Mouse (Mus musculus) embryonic facial prominence, embryonic 12.5 days (tissue): Measurements from ENCODE around the gene Gm49387. TPM values are rescaled to one million over a fixed set of nuclear protein-coding genes. Genes with fewer than 3 reads are reported as not detected.
A peak's percentile ranks its signal among the peaks of the same experiment; 100 is the strongest.

Experiments
- ATAC-seq: fragments of 200-750 bp; cut with Nextera tagmentation; 2 replicates; pipeline ENCODE4 v1.8.0; 2017; ENCODE audit not compliant: insufficient number of reproducible peaks, insufficient read depth, low FRiP score, low TSS enrichment
- H3K27ac ChIP-seq: fragments of 300-500 bp; sonication (generic); 2 replicates; pipeline ENCODE4 v1.5.1; 2016; ENCODE audit warnings: mild to moderate bottlenecking
- H3K27me3 ChIP-seq: fragments of 300-500 bp; sonication (generic); 2 replicates; pipeline ENCODE4 v1.6.1; 2016; ENCODE audit warnings: mild to moderate bottlenecking, moderate library complexity
- H3K36me3 ChIP-seq: fragments of 300-500 bp; sonication (generic); 2 replicates; pipeline ENCODE4 v1.6.1; 2016; ENCODE audit warnings: mild to moderate bottlenecking
- H3K4me1 ChIP-seq: fragments of 300-500 bp; sonication (generic); 2 replicates; pipeline ENCODE4 v1.6.1; 2016
- H3K4me2 ChIP-seq: fragments of 300-500 bp; sonication (generic); replicated peaks from 2 replicates; pipeline ENCODE4 v1.6.1; 2016; ENCODE audit warnings: mild to moderate bottlenecking, moderate library complexity
- H3K4me3 ChIP-seq: fragments of 300-500 bp; sonication (generic); 2 replicates; pipeline ENCODE4 v1.5.1; 2016; ENCODE audit warnings: mild to moderate bottlenecking
- H3K9ac ChIP-seq: fragments of 300-500 bp; sonication (generic); 2 replicates; pipeline ENCODE4 v1.6.1; 2016; ENCODE audit warnings: mild to moderate bottlenecking, moderate library complexity
- H3K9me3 ChIP-seq: fragments of 300-500 bp; sonication (generic); 2 replicates; pipeline ENCODE4 v1.6.1; 2016; ENCODE audit warnings: mild to moderate bottlenecking, moderate library complexity
- WGBS: fragments of 180-500 bp; shearing (Covaris S2); methylation state at CpG from one replicate; pipeline ENCODE4 v1.1.7; 2016; 5-methylcytosine and 5-hydroxymethylcytosine counted together
- polyA plus RNA-seq: library from polyadenylated mRNA; unstranded; fragments of >200 nt; fragmentation: Nextera tagmentation; extraction: Ambion mirVana; gene quantifications from 2 replicates; pipeline ENCODE4 v1.2.1, GENCODE M21; 2016

Gm49387 gene
- polyA plus RNA-seq, 1 experiment from 2014 or later = 2.3 TPM

- no peak for ATAC-seq
- Histone ChIP-seq H3K27me3 (no peaks in the 10 kb centered on the region), H3K36me3 (no peaks in the 10 kb centered on the region), H3K27ac (0 out of 2 replicates have a peak overlapping the region, but pooled peaks have one; percentile 17), H3K9me3 (no peaks in the 10 kb centered on the region), H3K4me2 (no peak overlapping the region), H3K9ac (no peak overlapping the region), H3K4me1 (peaks cover 12% of the 10 kb centered on the region; the same call in 1 of the 2 replicates), H3K4me3 (no peak overlapping the region)
- 53% methylated on average over 9 of the region's 9 CpGs for WGBS
Measured at GRCm38 (mm10) chr14:31565478-31566212, 75.0 kb downstream of the Gm49387 start.

GRCm38 (mm10) chr14:31564452-31565179 lies 76.1 kb downstream of the Gm49387 start:
- WGBS = 11% methylated on average over 6 of the region's 6 CpGs
- H3K4me2 ChIP-seq = no peak overlapping the region
- H3K4me1 ChIP-seq = peaks cover 14% of the 10 kb centered on the region; the same call in 1 of the 2 replicates
- no peak overlapping the region for H3K4me3 ChIP-seq
- H3K27ac ChIP-seq = 0 out of 2 replicates have a peak overlapping the region, but pooled peaks have one; percentile 17
- no peaks in the 10 kb centered on the region for H3K9me3 ChIP-seq
- H3K27me3 ChIP-seq = no peaks in the 10 kb centered on the region
- no peak for ATAC-seq
- no peaks in the 10 kb centered on the region for H3K36me3 ChIP-seq
- no peak overlapping the region for H3K9ac ChIP-seq

GRCm38 (mm10) chr14:31560886-31561285 lies 79.8 kb downstream of the Gm49387 start:
- Histone ChIP-seq H3K9me3 (no peaks in the 10 kb centered on the region), H3K36me3 (no peaks in the 10 kb centered on the region), H3K4me2 (no peak overlapping the region), H3K27ac (no peak overlapping the region), H3K4me1 (peaks cover 17% of the 10 kb centered on the region; the same call in 1 of the 2 replicates), H3K4me3 (no peak overlapping the region), H3K27me3 (peaks cover 3% of the 10 kb centered on the region), H3K9ac (no peak overlapping the region)
- ATAC-seq = no peak
- 50% methylated on average over 5 of the region's 5 CpGs for WGBS

- H3K4me2 ChIP-seq = no peak overlapping the region
- H3K4me1 ChIP-seq = peaks cover 8% of the 10 kb centered on the region; the same call in 1 of the 2 replicates
- H3K9ac ChIP-seq = no peak overlapping the region
- no peaks in the 10 kb centered on the region for H3K36me3 ChIP-seq
- no peaks in the 10 kb centered on the region for H3K9me3 ChIP-seq
- H3K27me3 ChIP-seq = peaks cover 3% of the 10 kb centered on the region
- 60% methylated on average over 5 of the region's 5 CpGs for WGBS
- no peak overlapping the region for H3K4me3 ChIP-seq
- H3K27ac ChIP-seq = no peak overlapping the region
- ATAC-seq = no peak
Measured at GRCm38 (mm10) chr14:31559216-31559615, 81.5 kb downstream of the Gm49387 start.

GRCm38 (mm10) chr14:31557784-31558183 lies 82.9 kb downstream of the Gm49387 start:
- WGBS = 68% methylated on average over 9 of the region's 9 CpGs
- H3K36me3 ChIP-seq = no peaks in the 10 kb centered on the region
- no peak for ATAC-seq
- H3K9me3 ChIP-seq = no peaks in the 10 kb centered on the region
- no peak overlapping the region for H3K4me2 ChIP-seq
- peaks cover 3% of the 10 kb centered on the region for H3K27me3 ChIP-seq
- no peak overlapping the region for H3K27ac ChIP-seq
- H3K4me3 ChIP-seq = no peak overlapping the region
- H3K4me1 ChIP-seq = peaks cover 8% of the 10 kb centered on the region; the same call in 1 of the 2 replicates
- H3K9ac ChIP-seq = no peak overlapping the region

- Histone ChIP-seq H3K36me3 (no peaks in the 10 kb centered on the region), H3K4me1 (peaks cover 8% of the 10 kb centered on the region; the same call in 1 of the 2 replicates), H3K4me2 (no peak overlapping the region), H3K27me3 (peaks cover 3% of the 10 kb centered on the region), H3K27ac (no peak overlapping the region), H3K9ac (no peak overlapping the region), H3K9me3 (no peaks in the 10 kb centered on the region), H3K4me3 (no peak overlapping the region)
- ATAC-seq = no peak
- 82% methylated on average over 8 of the region's 8 CpGs for WGBS
Measured at GRCm38 (mm10) chr14:31557273-31557672, 83.4 kb downstream of the Gm49387 start.

- H3K27me3 ChIP-seq = peaks cover 3% of the 10 kb centered on the region
- H3K4me1 ChIP-seq = peaks cover 8% of the 10 kb centered on the region; the same call in 1 of the 2 replicates
- no peak overlapping the region for H3K27ac ChIP-seq
- H3K4me3 ChIP-seq = no peak overlapping the region
- no peak for ATAC-seq
- H3K4me2 ChIP-seq = no peak overlapping the region
- no peaks in the 10 kb centered on the region for H3K36me3 ChIP-seq
- no peak overlapping the region for H3K9ac ChIP-seq
- H3K9me3 ChIP-seq = no peaks in the 10 kb centered on the region
- WGBS = 87% methylated on average over 9 of the region's 9 CpGs
Measured at GRCm38 (mm10) chr14:31556526-31557260, 84.0 kb downstream of the Gm49387 start.

- H3K27me3 ChIP-seq = peaks cover 3% of the 10 kb centered on the region
- peaks cover 8% of the 10 kb centered on the region; the same call in 1 of the 2 replicates for H3K4me1 ChIP-seq
- H3K36me3 ChIP-seq = no peaks in the 10 kb centered on the region
- no peak for ATAC-seq
- no peaks in the 10 kb centered on the region for H3K9me3 ChIP-seq
- no peak overlapping the region for H3K4me3 ChIP-seq
- H3K4me2 ChIP-seq = no peak overlapping the region
- H3K9ac ChIP-seq = no peak overlapping the region
- no peak overlapping the region for H3K27ac ChIP-seq
- WGBS = 68% methylated on average over 14 of the region's 14 CpGs
Measured at GRCm38 (mm10) chr14:31555963-31556434, 84.7 kb downstream of the Gm49387 start.

- Histone ChIP-seq H3K27ac (no peak overlapping the region), H3K27me3 (peaks cover 3% of the 10 kb centered on the region)
- 89% methylated on average over 7 of the region's 7 CpGs for WGBS
Measured at GRCm38 (mm10) chr14:31555021-31555420, 85.7 kb downstream of the Gm49387 start.

GRCm38 (mm10) chr14:31543885-31544442 lies 96.7 kb downstream of the Gm49387 start:
- H3K9ac ChIP-seq = no peak overlapping the region
- no peak overlapping the region for H3K27ac ChIP-seq

More at GRCm38 (mm10) chr14:31555021-31555420, 85.7 kb downstream of the Gm49387 start:
- Histone ChIP-seq H3K9ac (no peak overlapping the region), H3K36me3 (no peaks in the 10 kb centered on the region), H3K4me2 (no peak overlapping the region), H3K9me3 (no peaks in the 10 kb centered on the region), H3K4me3 (no peak overlapping the region), H3K4me1 (0 out of 2 replicates have a peak, but pooled peaks cover 3% of the 10 kb centered on the region)
- no peak for ATAC-seq

GRCm38 (mm10) chr14:31537298-31537697 lies 103.4 kb downstream of the Gm49387 start:
- no peak overlapping the region for H3K9ac ChIP-seq

More at GRCm38 (mm10) chr14:31543885-31544442, 96.7 kb downstream of the Gm49387 start:
- Histone ChIP-seq H3K4me3 (no peak overlapping the region), H3K9me3 (no peaks in the 10 kb centered on the region), H3K27me3 (no peaks in the 10 kb centered on the region), H3K4me1 (no peaks in the 10 kb centered on the region), H3K4me2 (no peak overlapping the region), H3K36me3 (no peaks in the 10 kb centered on the region)
- WGBS = 73% methylated on average over 11 of the region's 11 CpGs
- no peak for ATAC-seq

More at GRCm38 (mm10) chr14:31537298-31537697, 103.4 kb downstream of the Gm49387 start:
- H3K4me1 ChIP-seq = no peaks in the 10 kb centered on the region
- no peaks in the 10 kb centered on the region for H3K27me3 ChIP-seq
- no peak overlapping the region for H3K4me3 ChIP-seq
- H3K9me3 ChIP-seq = no peaks in the 10 kb centered on the region
- H3K4me2 ChIP-seq = no peak overlapping the region
- no peak overlapping the region for H3K27ac ChIP-seq
- no peaks in the 10 kb centered on the region for H3K36me3 ChIP-seq
- WGBS = 70% methylated on average over 6 of the region's 6 CpGs
- no peak for ATAC-seq
